Mouse (Mus musculus): Measurements from ENCODE around the gene Myo3b.

GRCm38 (mm10) chr2:70404301-70404700 is 365.4 kb downstream of the Myo3b start:
- TF ChIP-seq CTCF (IDR thresholded peaks at IDR 0.05; ENCODE audit: low read depth) (no peak), EP300 (IDR thresholded peaks at IDR 0.05; ENCODE audit: low read depth) (no peak)

All from liver, embryonic 14.5 days (tissue).